Mouse (Mus musculus) G1E (cell line): ENCODE measurements around the gene Hsd17b1.

ENCODE experiments used
- CTCF ChIP-seq: IDR thresholded peaks from 2 replicates; pipeline ENCODE4 v1.5.1; 2012; ENCODE audit warnings: low read depth, low read length, inconsistent platforms, mixed read lengths
- GATA1 ChIP-seq: IDR thresholded peaks from 2 replicates; pipeline ENCODE4 v1.6.1; 2012; ENCODE audit warnings: borderline replicate concordance, low read length, inconsistent platforms, mixed read lengths
- GATA2 ChIP-seq: IDR thresholded peaks from 2 replicates; pipeline ENCODE4 v1.6.1; 2012; ENCODE audit warnings: low read depth, low read length, inconsistent platforms, borderline replicate concordance
- POLR2AphosphoS5 ChIP-seq: IDR thresholded peaks from 2 replicates; pipeline ENCODE4 v1.6.1; 2012; ENCODE audit warnings: low read depth, low read length, inconsistent platforms; ENCODE audit not compliant: insufficient replicate concordance

DNA sequence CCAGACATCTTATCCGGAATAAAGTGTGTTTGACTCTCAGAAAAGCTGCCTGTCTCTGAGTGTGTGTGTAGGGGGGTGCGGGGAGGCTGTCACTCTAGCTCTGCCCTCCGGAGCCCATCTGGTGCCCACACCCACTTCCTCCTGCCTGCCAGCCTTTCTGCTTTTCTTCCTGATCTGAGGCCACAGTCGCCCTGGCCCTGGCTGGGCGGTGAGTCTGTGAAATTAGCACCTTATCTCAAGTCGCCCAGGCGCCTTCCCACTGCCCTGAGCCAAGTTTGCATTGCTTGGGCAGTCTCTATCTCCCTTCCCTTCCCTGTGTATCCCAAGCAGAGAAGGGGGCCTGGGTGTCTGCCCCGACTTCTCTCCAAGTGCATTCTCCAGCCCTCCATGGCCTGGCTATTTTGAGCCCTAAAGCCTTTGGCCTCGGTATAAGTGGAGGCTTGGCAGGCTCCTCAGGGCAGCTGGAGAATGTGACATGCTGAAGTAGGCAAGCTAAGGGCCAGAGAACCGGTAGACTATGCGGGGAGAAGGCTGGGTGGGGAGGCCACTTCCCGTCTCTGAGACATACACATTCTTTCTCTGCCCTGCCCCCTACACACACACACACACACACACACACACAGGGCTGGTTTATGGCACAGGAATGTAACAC is 14.4 kb upstream of the Hsd17b1 start:
- no peak for TF ChIP-seq CTCF
- TF ChIP-seq POLR2AphosphoS5, result no peak
- no peak for TF ChIP-seq GATA2
- no peak for TF ChIP-seq GATA1
